Mouse (Mus musculus) small intestine, adult 2 months (tissue): ENCODE data around the gene Kif17.

Experiments used
- CTCF ChIP-seq: fragments of 200-500 bp; IDR thresholded peaks from 2 replicates; pipeline ENCODE4 v1.5.1; 2012; ENCODE audit warnings: low read depth, mild to moderate bottlenecking, control low read depth, inconsistent platforms, low read length, moderate library complexity, mixed read lengths; ENCODE audit not compliant: insufficient replicate concordance, insufficient read length; ENCODE audit errors: extremely low read depth
- POLR2A ChIP-seq: fragments of 200-500 bp; IDR thresholded peaks from 2 replicates; pipeline ENCODE4 v1.6.1; 2012; ENCODE audit warnings: low read depth, mild to moderate bottlenecking, control low read depth, inconsistent platforms, low read length, moderate library complexity

GRCm38 (mm10) chr4:138331647-138332046 is 81.4 kb downstream of the Kif17 start:
- TF ChIP-seq POLR2A (no peak), CTCF (no peak)
